Mouse (Mus musculus): Measurements from ENCODE around the gene Tbcb.
A peak's percentile ranks its signal among the peaks of the same experiment; 100 is the strongest.
"Not testable (repeated sequence)": the region's sequence is repeated elsewhere in the genome, so short reads cannot be mapped to it uniquely, and the experiment has no call there.

Gene Tbcb

DNA sequence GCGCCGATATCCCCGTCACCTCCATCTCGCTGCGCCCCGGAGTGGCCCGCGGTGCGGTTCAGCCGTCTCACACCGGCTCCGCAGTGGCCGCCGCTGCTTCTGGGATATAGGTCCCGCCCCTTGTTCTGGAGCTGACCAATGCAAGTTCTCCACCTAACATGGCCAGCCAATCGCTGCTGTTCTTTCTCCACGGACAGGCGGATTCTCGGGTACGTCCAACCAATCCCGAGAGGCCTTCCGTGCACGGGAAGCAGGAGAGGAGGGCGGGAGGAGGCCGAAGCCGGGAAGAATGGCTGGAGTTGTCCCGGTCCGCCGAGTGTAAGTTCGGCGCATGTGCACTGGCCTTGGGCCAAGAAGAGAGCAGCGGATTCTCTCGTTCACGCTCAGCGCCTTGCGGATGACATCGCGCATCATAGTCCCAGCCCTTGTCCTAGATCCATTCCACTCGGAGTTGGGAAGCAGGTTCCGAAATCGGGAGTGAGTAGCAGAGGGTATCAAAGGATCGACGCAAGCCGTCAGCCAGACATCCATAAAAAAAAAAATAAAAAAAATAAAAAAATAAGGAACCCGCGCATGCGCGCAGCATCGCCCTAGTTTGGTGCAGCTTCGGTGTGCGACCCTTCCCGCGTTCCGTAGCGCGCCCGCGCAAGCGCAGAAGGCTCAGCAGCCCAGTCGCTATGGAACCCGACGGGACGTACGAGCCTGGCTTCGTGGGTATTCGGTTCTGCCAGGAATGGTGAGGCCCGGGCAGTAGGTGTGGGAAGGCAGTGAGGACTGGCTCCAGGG lies at the start of gene Tbcb, which contains the start of gene Polr2i:
Gene Tbcb (minus strand): TSS at position 604 of the 786 bp plus-strand sequence.
Gene Polr2i (plus strand): TSS at position 280 of the 786 bp plus-strand sequence.
- peak; percentile 96 for ATAC-seq (ENCODE audit: insufficient number of reproducible peaks, low FRiP score, low TSS enrichment)

DNA sequence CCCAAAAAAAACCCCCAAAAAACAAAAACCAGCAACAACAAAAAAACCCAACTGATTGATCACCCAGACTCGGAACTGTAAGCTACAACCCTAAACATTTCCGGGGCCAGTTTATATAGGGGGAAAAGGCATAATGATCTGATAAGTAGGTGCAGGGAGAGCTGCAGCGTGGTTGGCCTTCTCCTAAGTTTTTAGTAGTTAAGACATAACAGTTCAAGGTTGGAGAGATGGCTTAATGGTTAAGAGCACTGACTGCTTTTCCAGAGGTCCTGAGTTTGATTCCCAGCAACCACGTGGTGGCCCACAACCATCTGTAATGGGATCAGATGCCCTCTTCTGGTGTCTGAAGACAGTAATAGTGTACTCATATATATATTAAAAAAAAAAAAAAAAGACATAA lies 49.5 kb upstream of the Tbcb start:
- ATAC-seq (ENCODE audit: insufficient number of reproducible peaks, low FRiP score, low TSS enrichment): no peak

DNA sequence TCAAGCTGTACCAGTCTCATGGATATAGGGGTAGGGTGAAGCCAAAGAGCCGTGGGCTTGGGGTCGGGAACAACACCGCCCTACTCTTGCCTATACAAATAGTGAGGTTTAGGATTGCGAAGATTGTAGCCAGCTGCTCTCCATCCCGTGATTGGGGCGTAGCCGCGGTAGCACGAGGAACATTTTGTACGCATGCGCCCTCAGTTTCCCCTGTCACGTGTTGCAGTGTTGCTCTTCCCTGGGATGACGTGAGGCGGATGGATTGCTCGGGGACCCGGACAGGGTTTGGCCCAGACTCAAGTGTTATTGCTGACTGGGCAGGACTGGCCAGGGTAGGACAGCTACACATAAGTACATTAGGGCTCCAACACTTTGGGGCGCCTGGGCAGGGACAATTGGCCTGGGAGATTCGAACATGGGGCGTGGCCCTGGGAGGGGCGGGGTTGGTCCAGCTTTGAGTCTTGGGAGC lies 48.6 kb upstream of the Tbcb start:
- peak; percentile 74 for ATAC-seq (ENCODE audit: insufficient number of reproducible peaks, low FRiP score, low TSS enrichment)

DNA sequence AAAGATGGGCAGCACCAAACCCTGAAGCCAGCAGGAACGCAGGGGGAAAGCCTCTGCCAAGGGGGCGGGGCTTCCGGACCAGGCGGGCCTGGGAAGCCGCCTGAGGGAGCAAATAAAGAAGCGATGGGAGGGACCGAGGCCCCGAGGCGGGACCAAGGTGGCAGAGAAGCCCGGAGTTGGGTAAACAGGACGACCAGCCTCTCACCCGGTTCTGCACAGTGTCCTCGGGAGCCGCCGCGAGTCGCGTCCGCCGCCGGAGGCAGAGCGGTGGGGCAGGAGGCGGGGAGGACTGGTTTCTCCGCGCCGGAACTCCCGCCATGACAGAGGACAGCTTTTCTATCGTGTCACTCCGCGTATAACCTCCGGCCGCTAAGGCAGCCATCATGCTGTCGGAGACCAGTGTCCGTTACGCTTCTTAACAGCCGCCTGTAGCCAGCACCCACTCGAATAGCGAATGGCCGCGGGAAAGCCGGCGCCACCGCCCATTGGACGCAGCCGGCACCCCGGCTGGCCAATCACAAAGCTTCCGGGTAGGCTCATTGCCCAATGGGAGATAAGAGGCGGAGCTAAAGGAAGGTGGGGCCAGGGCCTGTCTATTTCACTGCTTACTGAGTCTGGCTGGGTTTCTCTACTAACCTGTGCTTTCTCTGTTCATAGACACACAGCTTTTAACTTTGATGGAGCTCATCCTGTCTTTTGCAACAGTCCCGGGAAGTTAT lies 48.0 kb upstream of the Tbcb start, which contains the start of the genes Thap8 and Wdr62:
Gene Thap8 (plus strand): TSS at position 144 of the 719 bp plus-strand sequence.
Gene Wdr62 (minus strand): TSS at position 469 of the 719 bp plus-strand sequence.
- ATAC-seq (ENCODE audit: insufficient number of reproducible peaks, low FRiP score, low TSS enrichment): peak; percentile 88

DNA sequence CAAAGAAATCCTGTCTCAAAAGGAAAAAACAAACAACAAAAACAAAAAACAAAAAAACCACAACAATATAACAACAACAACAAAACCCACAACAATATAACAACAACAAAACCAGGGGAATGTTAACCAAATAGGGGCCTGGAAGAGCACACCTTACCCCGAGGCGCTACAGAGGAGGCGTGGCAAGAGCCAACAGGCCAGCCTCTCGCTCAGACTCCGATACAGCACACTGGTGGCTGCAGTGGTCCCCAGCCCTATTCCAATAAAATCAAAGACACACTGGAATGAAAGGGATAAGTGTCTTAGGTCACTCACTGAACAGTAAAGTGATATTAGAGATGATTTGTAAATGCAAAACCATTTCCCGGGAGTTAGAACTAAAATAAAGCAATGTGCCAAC lies 47.5 kb upstream of the Tbcb start:
- no peak for ATAC-seq (ENCODE audit: insufficient number of reproducible peaks, low FRiP score, low TSS enrichment)

DNA sequence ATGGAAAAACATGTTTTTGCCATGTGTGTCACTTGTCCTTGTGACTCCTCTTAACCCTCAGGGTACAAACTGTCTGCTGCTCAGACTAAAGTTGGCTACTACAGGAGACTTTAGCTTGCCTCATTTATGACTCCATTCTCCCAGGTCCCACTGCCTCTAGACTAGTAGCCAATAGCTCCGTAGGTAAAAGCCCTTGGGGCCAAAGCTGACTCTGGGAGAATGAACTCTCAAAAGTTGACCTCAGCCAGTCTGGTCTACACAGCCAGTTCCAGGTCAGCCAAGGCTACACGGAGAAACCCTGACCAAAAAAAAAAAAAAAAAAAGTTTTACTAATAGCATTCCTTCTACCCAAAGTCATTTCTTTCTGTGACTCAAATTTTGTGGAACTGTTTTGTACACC lies 46.8 kb upstream of the Tbcb start:
- no peak for ATAC-seq (ENCODE audit: insufficient number of reproducible peaks, low FRiP score, low TSS enrichment)

DNA sequence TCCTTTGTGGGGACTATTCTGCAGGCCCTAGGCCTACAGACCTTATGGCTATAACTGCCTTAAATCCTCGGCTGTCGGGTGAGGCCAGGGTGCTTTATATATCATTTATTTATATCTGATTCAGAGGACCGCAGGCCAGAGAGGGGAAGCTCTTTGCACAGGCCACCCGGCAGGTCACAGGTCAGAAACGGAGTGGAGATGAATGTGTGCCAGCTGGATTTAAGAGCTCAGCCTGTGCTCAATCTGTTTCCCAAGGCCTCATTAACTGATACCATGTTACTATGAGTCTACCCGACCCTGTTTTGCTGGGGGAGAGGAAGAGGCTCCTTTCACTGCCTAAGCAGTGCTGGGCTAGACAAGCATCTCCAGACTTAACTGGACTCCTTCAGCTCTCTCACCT lies 42.3 kb upstream of the Tbcb start:
- no peak for ATAC-seq (ENCODE audit: insufficient number of reproducible peaks, low FRiP score, low TSS enrichment)

DNA sequence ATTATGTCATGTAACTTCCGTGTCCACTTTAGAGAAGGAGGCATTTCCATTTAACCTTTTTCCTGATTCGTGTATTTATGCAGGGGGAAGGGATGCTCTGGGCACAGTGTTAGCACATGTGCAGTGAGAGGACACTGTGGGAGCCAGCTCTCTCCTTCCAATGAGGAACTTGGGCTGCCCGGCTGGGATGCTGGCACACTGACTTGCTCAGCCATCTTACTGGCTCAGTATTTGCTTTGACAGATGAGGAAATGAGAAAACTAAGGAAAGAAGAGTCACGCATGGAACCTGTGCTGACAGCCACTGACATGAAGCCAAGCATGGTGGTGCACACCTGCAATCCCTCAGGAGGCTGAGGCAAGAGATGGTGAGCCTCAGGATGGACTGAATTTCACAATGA lies 37.6 kb upstream of the Tbcb start:
- ATAC-seq (ENCODE audit: insufficient number of reproducible peaks, low FRiP score, low TSS enrichment): no peak

DNA sequence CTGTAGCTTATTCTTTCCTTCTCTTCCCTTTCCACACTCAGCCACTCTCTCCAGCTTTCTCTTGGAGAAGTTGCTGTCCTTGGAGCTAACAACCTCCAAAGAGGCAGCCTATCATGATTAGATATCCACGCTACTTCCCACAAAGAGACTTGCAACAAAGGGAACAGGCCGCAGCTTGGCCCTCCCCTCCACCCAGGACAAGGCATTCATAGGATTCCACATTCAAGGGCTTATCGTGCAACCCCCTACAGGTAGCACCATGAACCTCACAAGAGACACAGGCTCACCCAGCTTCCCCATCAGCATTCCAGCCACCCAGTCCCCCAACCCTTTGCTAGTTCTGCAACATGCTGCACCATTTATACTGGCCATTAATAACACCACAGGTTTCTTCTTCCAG lies 34.7 kb upstream of the Tbcb start:
- no peak for ATAC-seq (ENCODE audit: insufficient number of reproducible peaks, low FRiP score, low TSS enrichment)

DNA sequence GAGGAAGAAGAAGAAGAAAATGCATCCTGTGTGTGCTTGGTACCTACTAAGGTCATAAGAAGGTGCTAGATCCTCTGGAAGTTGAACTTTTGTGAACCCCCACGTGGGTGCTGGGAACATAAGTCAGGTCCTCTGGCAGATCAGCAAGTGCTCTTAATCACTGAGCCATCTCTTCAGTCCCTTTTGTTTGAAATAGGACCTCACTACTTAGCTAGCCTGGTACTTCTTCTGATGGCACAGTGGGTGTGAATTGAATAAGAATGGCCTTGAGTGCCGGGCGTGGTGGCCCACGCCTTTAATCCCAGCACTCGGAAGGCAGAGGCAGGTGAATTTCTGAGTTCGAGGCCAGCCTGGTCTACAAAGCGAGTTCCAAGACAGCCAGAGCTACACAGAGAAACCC lies 33.9 kb upstream of the Tbcb start:
- ATAC-seq (ENCODE audit: insufficient number of reproducible peaks, low FRiP score, low TSS enrichment): no peak

DNA sequence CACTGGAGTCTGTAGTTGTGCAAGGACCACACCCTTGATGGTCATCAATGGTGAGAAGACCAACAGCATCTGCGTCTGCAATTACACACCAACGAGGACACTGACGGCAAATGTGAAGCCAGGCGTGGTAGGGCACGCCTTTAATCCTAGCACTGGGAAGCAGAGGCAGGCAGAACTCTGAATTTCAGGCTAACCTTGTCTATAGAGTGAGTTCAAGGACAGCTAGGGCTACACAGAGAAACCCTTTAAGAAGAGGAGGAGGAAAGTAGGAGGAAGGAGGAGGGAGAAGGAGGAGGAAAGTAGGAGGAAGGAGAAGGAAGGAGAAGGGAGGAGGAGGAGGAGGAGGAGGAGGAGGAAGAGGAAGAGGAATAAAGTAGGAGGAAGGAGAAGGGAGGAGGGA lies 33.5 kb upstream of the Tbcb start:
- ATAC-seq (ENCODE audit: insufficient number of reproducible peaks, low FRiP score, low TSS enrichment): no peak

DNA sequence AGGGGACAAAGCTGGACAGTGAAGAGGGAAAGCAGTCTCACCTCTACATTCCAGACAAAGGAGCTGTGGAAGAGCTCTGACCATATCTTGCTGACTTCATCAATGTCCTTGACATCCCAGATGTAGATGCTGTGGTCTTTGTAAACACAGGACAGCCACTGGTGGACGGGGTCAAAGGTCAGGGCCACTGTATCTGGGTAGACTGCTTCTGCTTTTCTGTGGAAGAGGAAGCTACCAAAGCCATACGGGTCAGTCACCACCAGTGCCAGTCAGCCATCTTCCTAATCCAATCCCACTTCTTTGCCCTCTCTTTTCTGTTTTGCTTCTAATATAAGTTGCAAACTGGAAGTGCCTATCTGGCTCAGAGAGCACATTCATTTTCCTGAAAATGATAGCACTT lies 33.0 kb upstream of the Tbcb start:
- no peak for ATAC-seq (ENCODE audit: insufficient number of reproducible peaks, low FRiP score, low TSS enrichment)

DNA sequence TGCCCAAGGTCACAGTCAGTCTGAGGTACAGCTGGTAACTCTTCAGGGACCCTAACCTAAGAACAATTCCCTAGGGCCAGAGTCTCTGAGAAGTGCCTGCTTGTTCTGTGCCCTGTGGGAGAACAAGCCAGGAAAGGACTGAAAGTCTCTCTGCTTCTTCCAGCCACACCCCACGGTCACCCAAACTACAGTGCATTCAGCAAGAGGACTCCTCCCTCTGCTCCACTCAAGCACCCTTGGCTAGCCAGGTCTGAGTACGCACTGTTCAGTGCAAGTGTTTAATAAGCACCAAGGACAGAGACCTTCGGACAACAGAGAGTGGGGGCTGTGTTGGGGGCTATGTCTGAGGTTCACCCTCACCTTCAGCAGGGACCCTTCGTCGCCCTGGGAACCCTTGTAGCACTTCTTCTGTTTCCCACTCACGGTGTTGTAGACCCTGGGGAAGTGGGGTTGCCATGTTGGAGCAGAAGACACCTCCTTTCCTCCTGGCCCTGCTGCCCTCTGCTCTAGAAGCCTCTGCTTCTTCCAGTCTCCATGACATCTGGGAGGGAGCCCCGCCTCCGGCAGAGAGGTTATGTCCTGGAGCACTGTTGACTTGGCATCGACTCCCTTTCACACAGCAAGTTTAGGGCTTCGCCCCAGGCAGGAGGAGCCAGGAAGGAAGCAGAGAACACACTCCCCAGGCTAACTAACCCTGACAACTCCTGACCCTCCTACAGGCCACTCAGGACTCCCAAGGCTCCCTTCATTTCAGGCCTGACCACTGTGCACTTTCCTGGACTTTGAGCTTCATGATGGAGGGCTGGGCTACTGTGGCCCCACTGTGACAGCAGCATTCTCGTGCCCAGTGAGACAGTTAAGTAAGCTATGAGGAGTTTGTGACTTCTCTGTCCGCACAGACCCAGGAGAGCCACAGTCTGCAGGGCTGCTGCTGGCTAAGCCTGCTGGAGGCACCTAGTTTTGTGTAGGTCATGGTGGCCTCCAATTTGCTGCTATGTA lies 20.2 kb upstream of the Tbcb start:
- ATAC-seq (ENCODE audit: insufficient number of reproducible peaks, low FRiP score, low TSS enrichment): no peak

DNA sequence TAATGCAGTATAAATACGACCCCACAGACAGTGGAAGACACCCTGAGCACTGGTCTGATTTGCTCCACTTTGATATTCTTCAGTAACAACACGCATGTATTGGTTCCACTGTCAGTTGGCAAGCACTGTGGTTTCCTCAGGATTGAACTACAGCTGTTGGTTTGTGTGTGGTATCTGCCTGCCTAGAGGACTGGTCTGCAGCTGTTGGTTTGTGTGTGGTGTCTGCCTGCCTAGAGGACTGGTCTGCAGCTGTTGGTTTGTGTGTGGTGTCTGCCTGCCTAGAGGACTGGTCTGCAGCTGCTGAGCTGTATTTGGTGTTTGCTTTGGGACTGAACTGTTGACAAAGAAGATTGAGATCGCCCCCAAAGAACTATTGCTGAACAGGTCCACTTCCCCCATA lies 5.3 kb upstream of the Tbcb start:
- ATAC-seq (ENCODE audit: insufficient number of reproducible peaks, low FRiP score, low TSS enrichment): not testable (repeated sequence)

DNA sequence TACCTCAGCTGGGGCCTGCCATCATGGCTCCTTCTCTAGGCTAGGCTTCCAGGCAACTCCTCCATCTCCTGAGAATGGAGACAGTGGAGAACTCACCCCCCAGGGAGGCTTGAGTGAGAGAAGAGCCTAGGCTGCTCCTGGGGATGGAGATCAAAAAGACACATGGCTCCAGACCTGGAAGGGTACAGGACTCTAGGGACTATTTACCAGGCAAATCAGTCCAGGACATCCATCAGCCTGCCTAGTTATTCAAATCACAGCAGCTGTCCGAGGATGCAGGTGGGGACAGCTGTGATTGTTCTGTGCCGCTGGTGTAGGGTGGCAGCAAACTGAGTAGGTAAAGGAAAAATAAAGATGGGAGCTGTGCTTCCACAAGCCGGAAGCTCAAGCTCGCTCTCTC lies 3.6 kb upstream of the Tbcb start, which contains the start of gene Ovol3:
Gene Ovol3 (minus strand): TSS at position 101 of the 400 bp plus-strand sequence.
- no peak for ATAC-seq (ENCODE audit: insufficient number of reproducible peaks, low FRiP score, low TSS enrichment)

DNA sequence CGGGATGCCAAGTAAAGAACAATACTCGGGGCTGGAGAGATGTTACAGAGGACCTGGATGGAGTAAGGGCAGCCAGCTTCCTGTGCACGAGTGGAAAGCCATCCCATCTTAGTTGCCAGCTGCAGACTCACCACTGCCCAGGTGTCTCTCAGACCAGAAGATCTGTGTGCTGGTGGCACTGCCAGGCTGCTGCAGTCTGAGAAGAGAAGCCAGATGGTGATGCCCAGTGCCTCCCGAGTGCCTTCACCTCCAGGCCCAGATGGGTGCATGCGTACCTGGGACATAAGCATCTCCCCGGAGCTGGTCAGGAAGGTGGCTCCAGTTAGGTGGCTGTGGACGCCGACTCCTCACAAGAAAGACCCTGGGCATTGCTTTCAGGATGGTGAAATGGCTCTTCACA lies 3.0 kb upstream of the Tbcb start:
- ATAC-seq (ENCODE audit: insufficient number of reproducible peaks, low FRiP score, low TSS enrichment): no peak

DNA sequence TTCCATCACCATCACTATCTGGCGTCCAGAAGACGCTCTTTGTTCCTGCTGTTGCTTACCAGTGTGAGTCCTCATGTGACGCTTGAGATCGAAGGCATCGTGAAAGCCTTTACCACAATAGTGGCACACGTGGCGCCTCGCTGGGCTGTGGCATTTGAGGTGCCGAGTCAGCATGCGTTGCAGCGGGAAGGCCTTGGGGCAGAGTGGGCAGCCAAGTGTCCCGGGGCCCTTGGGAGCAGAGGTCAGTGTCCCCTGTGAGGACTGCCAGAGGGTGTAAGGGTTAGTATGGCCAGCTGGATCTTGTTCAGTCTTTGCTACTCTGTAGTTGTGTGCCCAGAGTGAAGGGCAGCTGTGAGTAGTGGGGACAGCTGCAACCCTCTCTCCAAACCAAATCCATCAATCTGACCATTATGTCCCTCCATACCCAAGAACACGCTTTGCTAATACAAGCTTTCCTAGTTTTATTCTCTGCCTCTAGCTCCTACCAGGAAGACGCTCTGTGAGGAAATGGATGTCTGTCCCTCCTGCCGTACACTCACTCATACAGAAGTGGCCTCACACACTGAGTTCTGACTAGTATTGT lies 2.3 kb upstream of the Tbcb start:
- ATAC-seq (ENCODE audit: insufficient number of reproducible peaks, low FRiP score, low TSS enrichment): no peak

DNA sequence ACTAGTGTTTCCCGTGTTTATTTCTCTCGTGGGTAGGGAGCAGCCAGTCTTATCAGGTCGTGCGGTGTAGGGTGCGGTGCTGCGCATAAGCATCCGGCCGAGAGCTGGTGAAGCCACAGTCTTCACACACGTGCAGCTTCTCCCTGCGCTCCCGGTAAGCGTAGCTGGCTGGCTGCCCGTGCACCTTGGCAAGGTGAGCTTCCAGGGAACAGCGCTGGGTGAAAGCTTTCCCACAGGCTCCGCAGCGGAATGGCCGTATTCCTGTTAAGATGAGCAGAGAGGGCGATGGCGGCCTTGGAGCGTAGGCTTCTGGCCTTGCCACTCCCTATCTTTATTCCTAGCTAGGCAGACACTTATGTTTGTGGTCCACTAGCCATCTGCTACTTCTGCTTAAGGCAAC lies 1.3 kb upstream of the Tbcb start:
- ATAC-seq (ENCODE audit: insufficient number of reproducible peaks, low FRiP score, low TSS enrichment): no peak

DNA sequence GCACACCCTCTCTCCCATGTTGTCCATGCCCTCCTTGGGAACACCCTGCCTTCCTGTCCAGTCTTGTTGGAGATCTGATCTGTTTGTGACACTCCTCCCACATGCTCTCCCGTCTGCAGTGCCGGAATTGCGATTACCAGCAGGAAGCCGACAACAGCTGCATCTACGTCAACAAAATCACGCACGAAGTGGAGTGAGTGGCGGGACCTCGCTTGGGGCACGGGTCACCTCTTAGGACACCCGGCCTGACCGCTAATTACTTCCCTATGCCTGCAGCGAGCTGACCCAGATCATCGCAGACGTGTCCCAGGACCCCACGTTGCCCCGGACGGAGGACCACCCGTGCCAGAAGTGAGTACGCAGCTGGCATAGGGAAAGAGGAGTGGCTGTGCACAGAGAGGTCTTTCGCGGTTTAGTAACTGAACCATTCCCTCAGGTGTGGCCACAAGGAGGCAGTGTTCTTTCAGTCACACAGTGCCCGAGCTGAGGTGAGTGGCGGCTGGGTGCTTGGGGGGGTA lies 618 bp upstream of the Tbcb start:
- ATAC-seq (ENCODE audit: insufficient number of reproducible peaks, low FRiP score, low TSS enrichment): no peak

DNA sequence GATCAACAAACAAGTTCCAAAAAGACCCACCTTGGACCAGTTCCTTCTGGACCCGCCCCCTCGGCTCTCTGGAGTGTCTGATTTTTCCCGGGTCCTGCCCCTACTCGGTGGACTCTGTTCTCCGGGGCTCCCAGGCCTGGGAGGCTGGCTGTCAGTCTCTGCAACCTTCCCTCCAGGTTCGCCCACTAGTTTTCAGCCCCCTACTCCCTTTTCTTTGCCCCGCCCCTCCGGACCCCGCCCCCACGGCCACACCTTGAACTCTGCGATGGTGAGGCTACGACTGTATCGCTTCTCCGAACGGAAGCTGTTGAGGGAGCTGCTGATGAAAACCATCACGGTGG lies 774 bp downstream of the Tbcb start:
- no peak for ATAC-seq (ENCODE audit: insufficient number of reproducible peaks, low FRiP score, low TSS enrichment)

All from cerebellum, adult (tissue).